Mouse (Mus musculus) midbrain, postnatal 0 days (tissue): ENCODE results near the gene Kcnj9. TPM values are rescaled to one million over a fixed set of nuclear protein-coding genes. Genes with fewer than 3 reads are reported as not detected.

ENCODE experiments used
- ATAC-seq: fragments of 200-750 bp; cut with Nextera tagmentation; 2 replicates; pipeline ENCODE4 v1.8.0; 2017; ENCODE audit warnings: moderate number of reproducible peaks, mild to moderate bottlenecking, moderate TSS enrichment, moderate library complexity; ENCODE audit not compliant: low FRiP score
- DNase-seq: peaks from one replicate; pipeline ENCODE4 v3.0.0-alpha.2; 2015; ENCODE audit warnings: low spot score
- H3K27ac ChIP-seq: fragments of 300-500 bp; sonication (generic); 2 replicates; pipeline ENCODE4 v1.5.1; 2014; ENCODE audit warnings: low read depth, mild to moderate bottlenecking, low read length, mixed read lengths
- H3K27me3 ChIP-seq: fragments of 300-500 bp; sonication (generic); 2 replicates; pipeline ENCODE4 v1.6.1; 2014; ENCODE audit warnings: low read length, control low read depth, mixed read lengths; ENCODE audit not compliant: insufficient read depth
- H3K36me3 ChIP-seq: fragments of 300-500 bp; sonication (generic); 2 replicates; pipeline ENCODE4 v1.6.1; 2014; ENCODE audit warnings: low read length, control low read depth, mixed read lengths; ENCODE audit not compliant: insufficient read depth
- H3K4me1 ChIP-seq: fragments of 300-500 bp; sonication (generic); 2 replicates; pipeline ENCODE4 v1.6.1; 2014; ENCODE audit warnings: mild to moderate bottlenecking, control low read depth, antibody characterized with exemption, low read length, mixed read lengths; ENCODE audit not compliant: insufficient read depth
- H3K4me2 ChIP-seq: fragments of 300-500 bp; sonication (generic); 2 replicates; pipeline ENCODE4 v1.6.1; 2014; ENCODE audit warnings: low read depth, mild to moderate bottlenecking, low read length, mixed read lengths; ENCODE audit not compliant: poor library complexity, severe bottlenecking
- H3K4me3 ChIP-seq: fragments of 300-500 bp; sonication (generic); 2 replicates; pipeline ENCODE4 v1.5.1; 2014; ENCODE audit warnings: low read depth, mild to moderate bottlenecking, low read length, moderate library complexity
- H3K9ac ChIP-seq: fragments of 300-500 bp; sonication (generic); replicated peaks from 2 replicates; pipeline ENCODE4 v1.6.1; 2014; ENCODE audit warnings: mild to moderate bottlenecking, low read length, moderate library complexity, mixed read lengths; ENCODE audit not compliant: poor library complexity, severe bottlenecking
- H3K9me3 ChIP-seq: fragments of 300-500 bp; sonication (generic); 2 replicates; pipeline ENCODE4 v1.6.1; 2016; ENCODE audit warnings: low read length, control low read depth
- CTCF ChIP-seq: IDR thresholded peaks from 2 replicates; pipeline ENCODE4 v1.5.1; 2016; ENCODE audit warnings: antibody characterized with exemption, mild to moderate bottlenecking
- WGBS: fragments of 180-500 bp; shearing (Covaris S2); extraction: QIAGEN DNeasy Blood & Tissue Kit; methylation state at CpG from one replicate; pipeline ENCODE4 v1.1.7; 2014; 5-methylcytosine and 5-hydroxymethylcytosine counted together
- polyA plus RNA-seq: library from polyadenylated mRNA; unstranded; fragments of >200 nt; fragmentation: Nextera tagmentation; extraction: Ambion mirVana; gene quantifications from 2 replicates; pipeline ENCODE4 v1.2.1, GENCODE M21; 2015
- total RNA-seq: library from RNA; depleted of rRNA; stranded (reverse); fragments of >200 nt; gene quantifications from 2 replicates; pipeline ENCODE4 v1.2.3, GENCODE M21; 2014

Gene Kcnj9
- total and polyA plus RNA-seq, 2 experiments from 2014 or later = 5.8 to 14.1 TPM

DNA sequence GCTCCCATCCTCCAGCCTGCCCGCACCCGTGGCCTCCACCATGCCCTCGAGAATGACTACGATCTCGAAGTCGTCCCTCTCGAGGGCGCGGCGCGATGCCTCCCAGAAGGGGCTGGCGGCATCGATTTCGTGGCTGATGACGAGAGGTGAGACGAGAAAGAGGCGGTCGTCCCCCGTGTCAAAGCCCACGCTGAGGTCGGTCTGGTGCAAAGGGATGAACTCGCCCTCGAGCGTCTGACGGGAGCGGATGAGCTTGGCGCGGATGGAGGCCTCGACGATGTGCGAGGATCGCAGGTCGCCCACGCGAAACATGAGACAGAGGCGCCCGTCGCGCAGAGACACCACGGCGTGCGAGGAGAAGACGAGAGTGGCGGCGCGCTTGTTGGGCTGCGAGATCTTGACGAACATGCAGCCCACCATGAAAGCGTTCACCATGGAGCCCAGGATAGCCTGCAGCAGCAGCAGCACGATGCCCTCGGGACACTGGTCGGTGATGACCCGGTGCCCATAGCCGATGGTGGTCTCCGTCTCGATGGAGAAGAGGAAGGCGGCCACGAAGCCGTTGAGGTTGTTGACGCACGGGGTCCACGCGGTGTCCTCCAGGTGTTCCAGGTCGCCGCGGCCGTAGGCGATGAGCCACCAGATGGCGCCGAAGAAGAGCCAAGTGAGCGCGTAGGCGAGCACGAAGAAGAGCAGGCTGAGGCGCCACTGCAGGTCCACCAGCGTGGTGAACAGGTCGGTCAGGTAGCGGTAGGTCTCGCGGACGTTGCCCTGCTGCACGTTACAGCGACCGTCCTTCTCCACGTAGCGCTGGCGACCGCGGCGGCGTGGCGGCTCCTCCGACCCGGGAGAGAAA lies 3.2 kb downstream of the Kcnj9 start:
- DNase-seq = peak; percentile 80
- H3K27ac ChIP-seq = 0 out of 2 replicates have a peak overlapping the region, but pooled peaks have one; percentile 38
- peaks cover 19% of the 10 kb centered on the region; the same call in 1 of the 2 replicates for H3K4me1 ChIP-seq
- peak overlapping the region; percentile 51 for H3K9ac ChIP-seq
- TF ChIP-seq CTCF = peak; percentile 84
- peak; percentile 63 for ATAC-seq
- WGBS = 22% methylated on average over 92 of the region's 94 CpGs
- no peaks in the 10 kb centered on the region for H3K27me3 ChIP-seq
- H3K4me2 ChIP-seq = peak overlapping the region; percentile 71
- no peaks in the 10 kb centered on the region for H3K36me3 ChIP-seq
- peak overlapping the region; percentile 43 for H3K4me3 ChIP-seq
- no peaks in the 10 kb centered on the region for H3K9me3 ChIP-seq

- ATAC-seq = peak; percentile 17; the same call in 1 of the 2 replicates
- WGBS = 17% methylated on average over 7 of the region's 7 CpGs
- peak; percentile 89 for TF ChIP-seq CTCF
- H3K36me3 ChIP-seq = peaks cover 2% of the 10 kb centered on the region; the same call in 1 of the 2 replicates
- no peaks in the 10 kb centered on the region for H3K9me3 ChIP-seq
- H3K4me1 ChIP-seq = peaks cover 15% of the 10 kb centered on the region; the same call in 1 of the 2 replicates
- H3K27ac ChIP-seq = no peak overlapping the region
- DNase-seq = peak; percentile 90
- no peak overlapping the region for H3K4me3 ChIP-seq
- no peak overlapping the region for H3K4me2 ChIP-seq
- H3K9ac ChIP-seq = no peak overlapping the region
- no peaks in the 10 kb centered on the region for H3K27me3 ChIP-seq
These were observed 4.4 kb downstream of the Kcnj9 start for GRCm38 (mm10) chr1:172324725-172325124.

GRCm38 (mm10) chr1:172323801-172324359 lies 5.2 kb downstream of the Kcnj9 start:
- no peak overlapping the region for H3K4me3 ChIP-seq
- TF ChIP-seq CTCF = no peak
- no peak overlapping the region for H3K27ac ChIP-seq
- DNase-seq (no peak), ATAC-seq (no peak)
- WGBS = 53% methylated on average over 6 of the region's 6 CpGs
- H3K9ac ChIP-seq = no peak overlapping the region
- peaks cover 12% of the 10 kb centered on the region; the same call in 1 of the 2 replicates for H3K4me1 ChIP-seq
- no peaks in the 10 kb centered on the region for H3K9me3 ChIP-seq
- no peak overlapping the region for H3K4me2 ChIP-seq
- no peaks in the 10 kb centered on the region for H3K27me3 ChIP-seq
- peaks cover 7% of the 10 kb centered on the region for H3K36me3 ChIP-seq

DNA sequence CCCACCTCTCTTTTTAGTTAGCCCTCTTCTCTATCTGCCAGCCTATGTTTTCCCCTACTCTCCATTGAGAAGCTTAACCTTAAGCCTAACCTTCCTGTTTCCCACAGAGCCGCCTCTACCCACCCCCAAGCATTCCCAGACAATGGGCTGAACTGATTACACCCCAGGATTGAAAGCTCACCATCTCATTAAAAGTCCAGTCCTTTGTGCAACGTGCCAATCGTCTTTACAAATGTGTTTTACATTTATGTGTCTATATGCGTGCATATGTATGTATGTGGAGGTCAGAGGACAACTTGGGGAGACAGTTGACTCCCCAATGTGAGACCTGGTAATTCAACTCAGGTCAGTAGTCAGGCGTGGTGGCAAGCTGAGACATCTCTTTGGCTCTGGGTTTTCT lies 5.8 kb downstream of the Kcnj9 start:
- no peak for TF ChIP-seq CTCF
- no peak overlapping the region for H3K9ac ChIP-seq
- no peaks in the 10 kb centered on the region for H3K9me3 ChIP-seq
- no peaks in the 10 kb centered on the region for H3K27me3 ChIP-seq
- no peak overlapping the region for H3K4me2 ChIP-seq
- ATAC-seq (no peak), DNase-seq (no peak)
- 27% methylated on average over 5 of the region's 5 CpGs for WGBS
- H3K4me1 ChIP-seq = peaks cover 8% of the 10 kb centered on the region; the same call in 1 of the 2 replicates
- no peak overlapping the region for H3K27ac ChIP-seq
- H3K36me3 ChIP-seq = peaks cover 12% of the 10 kb centered on the region
- H3K4me3 ChIP-seq = no peak overlapping the region

DNA sequence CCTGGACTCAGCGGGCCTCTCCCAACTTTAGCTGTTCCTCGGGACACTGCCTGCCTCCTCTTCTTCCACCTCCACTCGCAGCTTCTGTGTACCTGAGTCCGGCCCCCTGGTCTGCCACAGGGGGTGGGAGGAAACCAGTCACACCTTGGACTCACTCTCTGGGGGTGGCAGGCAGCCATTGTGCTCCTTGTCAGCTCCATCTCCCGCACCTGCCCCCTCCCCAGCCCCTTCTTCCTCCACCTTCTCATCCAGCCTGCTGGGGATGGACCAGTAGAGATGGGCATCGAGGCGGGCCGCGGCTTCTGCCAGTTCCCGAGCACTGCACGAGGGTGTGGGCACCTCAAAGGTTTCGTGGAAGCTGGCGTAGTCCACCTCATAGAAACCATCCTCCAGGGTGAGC lies 6.4 kb downstream of the Kcnj9 start:
- ATAC-seq = no peak
- Histone ChIP-seq H3K4me2 (no peak overlapping the region), H3K9me3 (no peaks in the 10 kb centered on the region), H3K36me3 (peaks cover 15% of the 10 kb centered on the region), H3K27ac (no peak overlapping the region), H3K27me3 (no peaks in the 10 kb centered on the region), H3K4me3 (no peak overlapping the region), H3K4me1 (peaks cover 6% of the 10 kb centered on the region; the same call in 1 of the 2 replicates), H3K9ac (no peak overlapping the region)
- WGBS = 54% methylated on average over 13 of the region's 13 CpGs
- no peak for TF ChIP-seq CTCF
- no peak for DNase-seq

DNA sequence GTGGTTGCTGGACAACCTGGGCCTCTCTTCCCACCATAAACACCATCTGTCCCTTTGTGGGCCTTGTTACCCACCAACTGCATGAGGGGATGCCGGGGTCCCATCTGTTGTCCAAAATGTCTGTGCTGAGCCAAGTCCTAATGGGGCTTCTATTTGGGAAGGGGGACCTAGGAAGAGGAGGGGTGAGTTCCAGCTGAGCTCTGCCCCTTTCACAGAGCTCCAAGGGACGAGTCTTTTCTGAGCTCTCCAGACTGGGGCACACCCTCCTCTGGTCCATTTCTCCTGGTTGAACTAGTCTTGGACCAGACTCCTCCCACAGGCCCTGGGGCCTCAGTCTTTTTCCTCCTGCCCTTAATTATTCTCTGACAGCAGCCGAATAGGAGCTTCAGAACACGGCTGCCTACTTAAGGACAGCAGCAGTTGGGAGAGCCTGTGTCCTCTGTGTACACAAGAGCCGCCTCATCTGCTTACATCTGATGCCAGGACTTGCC lies 9.2 kb downstream of the Kcnj9 start:
- Histone ChIP-seq H3K9me3 (no peaks in the 10 kb centered on the region), H3K4me2 (no peak overlapping the region), H3K4me3 (no peak overlapping the region), H3K9ac (no peak overlapping the region), H3K27me3 (no peaks in the 10 kb centered on the region), H3K4me1 (no peaks in the 10 kb centered on the region), H3K27ac (no peak overlapping the region), H3K36me3 (peaks cover 20% of the 10 kb centered on the region)
- TF ChIP-seq CTCF = no peak
- DNase-seq (peak; percentile 68), ATAC-seq (no peak)
- WGBS = 31% methylated on average over 5 of the region's 5 CpGs
